Mouse (Mus musculus) cerebellum, postnatal 4 days (tissue): ENCODE measurements around the gene Masp2.
A peak's percentile ranks its signal among the peaks of the same experiment; 100 is the strongest.

Experiments used
- DNase-seq, 2 experiments: peaks; one replicate each; pipeline ENCODE4 v3.0.0; 2022; ENCODE audit warnings: low spot score in 2 of 2, mixed read lengths in 1 of 2

The Masp2 gene

DNA sequence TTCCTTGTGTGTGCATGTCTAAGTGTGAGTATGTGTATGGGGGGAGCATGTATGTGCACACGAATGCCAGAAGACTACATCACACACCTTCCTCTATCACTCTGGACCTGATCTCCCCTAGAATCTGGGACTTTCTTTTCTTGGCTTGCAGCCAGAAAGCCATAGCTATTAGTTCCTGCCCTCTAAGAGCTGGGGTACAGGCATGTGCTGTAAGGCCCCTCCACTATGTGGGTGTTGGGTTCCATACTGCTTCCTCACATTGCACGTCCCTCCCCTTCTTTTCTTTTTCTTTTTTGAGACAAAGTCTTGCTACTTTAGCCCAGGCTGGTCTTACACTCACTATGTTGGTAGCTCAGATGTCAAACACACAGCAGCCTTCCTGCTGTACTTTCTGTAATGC lies 33.0 kb downstream of the Masp2 start:
- DNase-seq: no peak

DNA sequence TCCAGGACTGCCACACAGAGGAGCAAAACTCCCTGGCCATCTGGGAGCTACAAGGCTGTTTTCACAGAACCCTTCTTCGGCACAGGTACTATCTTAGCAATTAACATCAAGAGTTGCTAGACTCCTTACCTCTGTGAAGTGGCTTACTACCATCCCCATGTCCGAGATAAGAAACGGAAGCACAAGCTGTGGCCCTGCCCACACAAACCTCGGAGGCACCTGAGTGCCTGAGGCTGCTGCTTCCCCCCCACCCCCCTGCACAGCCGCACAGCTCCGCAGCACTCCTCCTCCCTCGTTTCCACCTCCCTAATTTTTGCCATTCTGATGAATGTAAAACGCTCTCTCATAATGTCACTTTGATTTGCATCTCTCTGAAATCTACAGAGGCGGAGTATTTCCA lies 35.9 kb downstream of the Masp2 start:
- no peak for DNase-seq

DNA sequence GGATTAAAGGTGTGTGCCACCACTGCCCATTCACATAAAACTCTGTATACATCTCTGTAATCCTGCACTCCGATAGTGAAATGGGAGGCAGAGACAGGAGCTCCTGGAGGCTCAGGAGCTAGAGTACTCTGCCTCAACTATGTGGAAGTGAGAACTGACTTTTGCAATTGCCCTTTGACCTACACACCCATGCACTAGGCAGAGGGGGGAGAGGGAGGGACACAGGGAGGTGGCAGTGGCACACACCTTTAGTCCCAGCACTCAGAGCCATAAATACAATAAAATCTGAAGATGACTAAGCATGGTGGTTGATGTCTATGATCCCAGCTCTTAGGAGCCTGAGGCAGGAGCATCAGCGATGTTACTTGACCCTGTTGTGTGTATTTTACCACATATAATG lies 37.1 kb downstream of the Masp2 start:
- DNase-seq: no peak

DNA sequence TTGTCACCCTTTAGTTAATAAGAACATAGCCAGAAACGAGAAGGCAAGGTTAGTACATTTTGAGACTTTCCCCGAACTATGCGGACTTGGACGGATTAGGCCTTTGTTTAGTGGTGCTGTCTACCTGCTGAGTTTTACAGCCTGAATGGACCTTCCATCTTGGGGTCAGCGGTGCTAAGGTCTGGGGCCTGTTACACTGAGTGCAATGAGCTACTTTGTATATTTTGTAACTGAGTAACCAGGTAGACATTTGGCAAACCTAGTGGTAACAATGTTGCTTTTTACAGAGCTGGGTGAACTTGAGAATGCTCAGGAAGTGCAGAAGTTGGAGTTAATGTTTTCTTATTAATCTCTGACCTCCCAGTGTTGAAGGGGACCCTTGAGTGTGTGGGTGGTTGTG lies 38.8 kb downstream of the Masp2 start:
- no peak for DNase-seq

DNA sequence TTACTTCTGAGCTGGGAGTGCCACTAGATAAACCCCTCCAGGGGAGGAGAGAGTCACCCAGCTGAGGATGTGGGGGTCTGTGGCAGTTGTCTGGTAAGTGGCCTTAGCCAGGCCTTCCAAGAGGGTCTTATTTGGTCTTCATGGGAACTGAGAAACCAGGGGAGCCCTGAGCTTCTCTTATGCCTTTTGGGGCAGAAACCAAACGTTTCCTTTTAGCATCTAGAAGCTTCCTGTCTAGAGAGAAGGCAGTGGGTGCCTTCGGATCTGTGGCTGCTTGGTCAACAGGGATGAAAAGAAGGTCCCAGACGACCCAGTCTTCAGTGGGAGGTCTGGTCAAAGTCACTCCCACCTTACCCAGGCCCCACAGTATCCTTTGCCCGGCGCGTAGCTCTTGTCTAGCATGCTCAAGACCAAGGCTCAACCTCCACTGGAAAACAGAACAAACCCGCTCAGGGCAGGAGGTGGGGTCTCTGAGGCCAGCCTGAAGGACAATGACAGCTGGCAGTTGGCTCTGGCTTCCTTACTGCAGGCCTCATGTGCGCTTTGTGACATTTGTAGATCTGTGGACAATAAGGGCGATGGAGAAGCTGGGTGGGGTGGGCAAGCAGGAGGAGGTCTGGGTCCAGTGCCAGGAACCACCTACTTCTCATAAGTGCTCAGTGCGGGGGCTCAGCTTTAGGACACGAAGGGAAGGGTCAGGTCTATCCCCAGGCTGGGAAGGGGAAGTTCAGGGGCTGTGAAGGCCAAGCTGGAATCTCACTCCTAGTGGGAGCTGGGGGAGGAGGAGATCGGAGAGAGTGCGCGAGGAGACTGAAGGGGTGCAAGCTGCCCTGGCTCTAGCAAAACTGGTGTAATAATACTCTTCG lies 41.2 kb downstream of the Masp2 start, which contains the start of gene Gm572:
Gene Gm572 (plus strand): TSS at position 27 of the 866 bp plus-strand sequence.
- no peak for DNase-seq

DNA sequence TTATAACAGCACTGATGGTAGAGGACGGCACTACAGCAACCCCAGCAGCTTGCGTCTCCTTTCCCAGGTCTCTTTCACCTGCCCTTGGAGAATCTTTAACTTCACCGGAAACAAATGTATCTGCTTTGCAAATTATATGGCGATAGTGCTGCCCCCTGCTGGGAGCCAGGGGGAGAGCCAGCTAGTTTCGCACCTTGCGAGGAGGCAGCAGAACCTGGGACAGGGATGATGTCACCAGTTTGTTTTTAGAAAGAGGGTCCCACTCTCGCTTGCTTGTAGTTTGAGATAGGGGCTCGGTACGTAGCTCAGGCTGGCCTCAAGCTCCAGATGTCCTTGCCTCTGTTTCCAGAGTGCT lies 41.8 kb downstream of the Masp2 start:
- peak; percentile 67 to 68 for DNase-seq

DNA sequence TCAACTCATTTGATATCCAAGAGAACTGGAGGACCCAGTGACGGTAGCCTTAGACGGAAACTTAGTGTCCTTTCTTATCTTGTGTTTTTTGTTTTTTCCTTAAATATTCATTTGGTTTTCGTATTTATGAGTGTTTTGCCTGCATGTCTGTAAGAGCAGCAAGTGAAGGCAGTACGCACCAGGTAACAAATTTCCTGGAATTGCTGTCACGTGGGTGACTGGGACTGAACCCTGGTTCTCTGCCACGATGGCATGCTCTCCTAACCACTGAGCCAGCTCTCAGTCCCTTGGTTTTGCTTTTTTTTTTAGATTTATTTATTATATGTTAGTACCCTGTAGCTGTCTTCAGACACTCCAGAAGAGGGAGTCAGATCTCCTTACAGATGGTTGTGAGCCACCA lies 42.6 kb downstream of the Masp2 start:
- DNase-seq: no peak

DNA sequence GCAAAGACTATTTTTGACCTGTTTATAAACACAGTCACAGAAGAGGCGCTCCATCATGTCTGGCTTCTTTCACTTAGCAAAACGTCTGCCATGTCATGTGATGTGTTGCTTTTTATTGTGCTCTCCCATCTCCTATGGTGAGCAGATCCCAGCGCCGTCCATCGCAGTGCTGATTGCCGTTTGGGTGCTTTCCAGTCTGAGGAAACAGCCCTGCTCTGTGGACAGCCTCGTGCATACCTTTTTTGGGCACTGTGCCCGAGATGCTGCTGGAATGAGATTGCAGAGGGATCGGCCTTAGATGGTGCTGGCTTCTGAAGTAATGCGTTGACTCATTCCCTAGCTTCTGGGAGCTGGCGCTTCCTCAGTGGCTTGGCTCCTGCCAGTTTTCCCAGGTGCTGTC lies 44.3 kb downstream of the Masp2 start:
- DNase-seq: peak in 1 of 2 experiments; percentile 34

DNA sequence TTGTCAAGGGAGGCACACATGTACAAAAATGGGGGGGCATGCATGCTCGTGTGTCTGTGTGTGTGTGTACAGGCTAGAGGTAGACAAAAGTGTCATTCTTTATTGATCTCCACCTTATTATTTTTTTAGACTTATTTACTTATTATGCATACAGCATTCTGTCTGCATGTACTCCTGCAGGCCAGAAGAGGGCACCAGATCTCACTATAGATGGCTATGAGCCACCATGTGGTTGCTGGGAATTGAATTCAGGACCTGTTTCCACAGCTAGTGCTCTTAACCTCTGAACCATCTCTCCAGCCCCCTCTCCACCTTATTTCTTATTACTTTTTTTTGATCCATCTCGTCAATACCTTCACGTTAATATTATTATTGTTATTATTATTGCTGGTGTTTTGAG lies 47.0 kb downstream of the Masp2 start:
- no peak for DNase-seq

DNA sequence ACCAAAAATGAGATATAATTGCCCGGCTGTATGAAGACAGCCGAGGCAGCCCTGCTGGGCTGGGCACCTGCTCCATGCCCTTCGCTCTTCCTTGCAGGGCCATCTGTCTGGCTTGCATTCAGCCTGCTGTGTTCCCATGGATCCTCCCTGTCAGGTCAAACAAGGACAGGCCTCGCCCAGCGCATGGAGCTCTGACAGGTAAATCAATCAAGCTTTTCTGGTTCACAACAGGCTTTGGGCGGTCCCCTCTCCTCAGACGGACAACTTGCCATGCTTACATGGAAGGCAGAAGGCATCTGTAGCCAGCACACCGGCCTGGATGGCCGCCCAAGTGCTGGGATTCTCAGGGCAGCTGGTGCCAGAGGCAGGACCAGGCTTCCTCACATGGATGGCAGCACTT lies 48.7 kb downstream of the Masp2 start:
- peak in 1 of 2 experiments; percentile 62 for DNase-seq

DNA sequence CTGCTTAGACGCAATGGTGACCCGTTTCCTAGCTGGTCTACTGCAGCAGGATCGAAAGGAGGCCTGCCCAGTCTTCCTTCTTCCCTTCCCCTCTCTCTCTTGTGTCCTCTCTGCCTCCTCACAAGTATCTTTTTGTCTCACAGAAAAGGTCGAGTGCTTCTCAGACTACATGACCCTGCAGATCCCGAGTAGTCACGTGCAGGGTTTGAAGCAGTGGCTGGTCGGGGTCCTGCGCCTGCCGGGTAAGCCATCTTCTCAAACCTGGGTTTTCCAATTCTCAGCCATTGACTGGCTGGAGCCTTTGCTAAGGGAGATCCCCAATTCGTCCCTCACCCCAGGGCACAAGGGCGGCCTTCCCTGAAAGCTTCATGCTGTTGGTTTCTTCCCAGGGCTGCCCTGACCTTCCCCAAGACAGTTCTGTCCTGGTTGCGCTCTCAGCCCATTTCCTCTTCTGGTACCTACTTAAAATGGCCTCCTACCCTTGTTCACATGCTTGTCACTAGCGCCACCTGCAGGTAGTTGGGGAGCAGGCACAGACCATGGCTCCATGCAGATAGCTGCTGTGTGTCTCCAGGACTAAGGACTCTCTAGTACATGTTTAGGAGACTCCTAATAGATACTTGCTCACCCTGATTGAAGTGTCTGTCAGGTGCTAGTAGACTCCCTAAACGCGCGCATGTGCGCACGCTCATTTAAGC lies 52.5 kb downstream of the Masp2 start:
- DNase-seq: peak in 1 of 2 experiments; percentile 34

DNA sequence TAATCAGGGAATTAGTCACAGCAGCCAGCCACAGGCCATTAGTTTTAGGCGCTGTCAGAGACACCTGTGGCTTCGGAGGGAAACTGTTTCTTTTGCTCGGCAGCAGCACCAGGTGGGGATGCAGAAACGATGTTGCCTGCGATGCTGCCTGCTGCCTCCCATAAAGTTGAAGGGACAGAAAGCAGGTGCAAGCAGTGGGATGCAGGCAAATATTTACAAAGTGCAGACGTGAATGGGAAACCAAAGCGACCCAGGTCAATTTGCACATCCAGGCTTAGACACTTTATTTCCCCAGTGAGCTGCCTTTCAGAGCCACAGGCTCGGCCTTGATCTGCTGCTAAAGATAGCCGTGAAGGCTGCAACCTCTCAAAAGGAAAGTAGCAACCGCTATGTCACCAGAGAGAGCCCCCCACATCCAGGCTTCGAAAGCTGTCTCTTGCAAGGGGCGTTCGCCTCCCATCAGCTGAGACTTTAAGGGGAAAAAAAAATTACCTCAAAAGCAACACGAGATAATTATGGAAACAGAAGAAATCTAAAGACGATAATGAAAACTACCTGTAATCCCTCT lies 54.4 kb downstream of the Masp2 start:
- DNase-seq: no peak

DNA sequence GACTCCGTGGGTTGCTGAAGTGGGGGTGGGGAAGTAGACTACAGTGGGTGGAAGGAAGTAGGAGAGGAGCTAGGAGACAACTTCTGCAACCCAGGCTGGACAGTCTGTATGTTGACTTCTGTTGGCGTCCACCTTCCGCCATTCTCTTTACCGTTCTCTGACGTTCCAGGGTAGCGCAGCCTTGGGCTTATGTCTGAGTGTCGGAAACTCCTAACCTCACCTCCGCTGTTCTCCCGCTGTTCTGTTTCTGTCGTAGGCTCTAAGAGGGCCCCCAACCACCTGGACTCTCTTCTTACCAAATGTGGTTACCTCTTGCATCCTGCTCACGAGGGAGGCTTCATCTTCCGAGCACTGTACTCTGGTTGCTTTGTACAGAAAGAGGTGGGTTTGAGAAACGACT lies 55.4 kb downstream of the Masp2 start:
- DNase-seq: no peak

DNA sequence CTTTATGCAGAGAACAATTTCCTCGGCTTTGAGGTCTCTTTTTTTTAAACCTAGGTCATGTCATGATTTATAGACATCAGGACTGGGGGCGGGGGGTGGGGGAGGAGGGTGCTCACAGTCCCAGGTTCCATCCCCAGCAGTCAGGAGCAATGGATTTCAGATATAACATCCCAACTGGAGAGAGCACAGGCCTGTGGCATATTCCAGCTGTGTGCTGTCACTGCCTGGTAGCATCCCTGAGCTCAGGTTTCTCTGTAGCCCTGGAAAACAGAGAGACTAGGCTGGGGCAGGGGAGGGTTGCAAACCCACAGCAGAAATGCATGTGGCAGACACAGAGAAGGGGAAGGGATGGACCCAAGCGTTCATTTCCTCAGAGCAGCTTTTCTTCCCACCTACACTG lies 57.8 kb downstream of the Masp2 start:
- DNase-seq: no peak

DNA sequence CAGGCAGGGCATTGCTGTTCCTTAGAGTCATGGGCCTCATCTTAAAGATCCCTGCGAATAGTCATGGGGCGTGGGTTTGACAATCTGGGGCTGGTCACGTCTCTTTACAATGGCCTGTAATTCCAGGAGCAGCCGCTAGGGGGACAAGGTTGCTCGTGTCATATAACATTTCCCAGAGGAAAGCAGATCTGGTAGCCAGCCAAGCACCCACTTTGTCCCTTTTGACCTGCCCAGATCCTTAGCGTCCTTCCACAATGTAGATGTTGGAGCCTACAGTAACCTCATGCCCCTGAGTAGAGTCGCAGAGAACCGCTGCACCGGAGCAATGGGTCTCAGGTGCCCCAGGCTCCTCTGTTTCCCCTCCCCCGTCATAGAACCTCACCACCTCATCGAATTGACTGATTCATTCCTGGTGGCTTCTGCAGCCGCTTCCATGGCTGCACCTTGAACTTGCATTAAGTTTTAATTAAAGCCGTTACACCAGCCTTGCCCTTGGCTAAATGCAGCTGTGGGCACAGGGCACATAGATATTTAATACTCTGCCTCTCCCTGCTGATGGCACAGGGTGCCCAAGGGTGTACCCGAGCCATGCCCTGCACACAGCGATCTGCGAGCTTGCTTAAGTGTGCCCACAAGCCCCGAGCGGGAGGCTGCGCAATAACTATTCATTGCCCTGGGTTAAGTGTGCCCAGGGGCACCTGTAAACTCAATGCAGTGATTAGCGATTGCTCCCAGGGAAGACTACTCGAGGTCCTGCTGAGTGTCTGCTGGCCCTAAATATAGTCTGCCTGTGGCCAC lies 60.0 kb downstream of the Masp2 start:
- DNase-seq: peak; percentile 64 to 77

DNA sequence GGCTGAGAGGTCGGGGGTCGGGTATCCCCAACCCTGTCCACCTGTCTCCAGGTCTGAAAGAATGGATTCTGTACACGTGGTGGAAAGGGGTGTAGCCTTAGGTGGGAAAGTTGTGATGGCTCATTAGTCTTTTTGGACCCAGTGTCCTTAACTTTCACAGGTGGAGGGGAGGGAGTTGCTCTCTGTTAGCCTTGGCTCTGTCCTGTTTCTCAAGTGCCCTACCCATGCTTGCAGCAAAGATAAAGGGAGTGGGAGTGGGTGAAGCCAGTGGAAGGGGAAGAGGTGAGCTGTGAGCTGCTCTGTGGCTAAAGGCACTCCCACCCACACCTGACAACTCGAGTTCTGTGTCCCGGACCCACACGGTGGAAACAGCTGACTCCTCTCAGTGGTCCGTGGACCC lies 61.0 kb downstream of the Masp2 start:
- no peak for DNase-seq

DNA sequence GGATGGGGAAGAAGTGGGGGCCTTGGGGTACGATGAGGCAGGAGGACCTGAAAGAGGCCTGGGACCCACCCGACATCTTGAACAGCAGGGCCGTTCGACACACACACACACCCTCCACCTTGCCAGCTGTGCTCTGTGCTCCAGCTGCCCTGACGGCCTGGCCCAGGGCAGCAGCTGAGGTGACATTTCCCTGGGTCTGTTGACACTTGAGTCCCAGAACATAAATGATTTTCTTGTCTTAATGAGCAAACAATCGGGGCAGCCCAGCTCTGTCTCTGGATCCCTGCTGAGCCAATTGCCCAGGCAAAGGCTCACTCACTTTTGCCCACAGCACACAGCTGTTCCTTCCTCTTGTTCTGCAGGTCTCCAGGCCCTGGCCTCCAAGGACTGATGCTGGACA lies 61.7 kb downstream of the Masp2 start:
- DNase-seq: no peak
